Mouse (Mus musculus) kidney, adult 2 months (tissue): Measurements from ENCODE around the gene Nlgn1.

Experiments used
- CTCF ChIP-seq: fragments of 200-500 bp; conservative IDR thresholded peaks from 2 replicates; pipeline ENCODE4 v1.5.1; 2011; ENCODE audit warnings: low read depth, mild to moderate bottlenecking, control low read depth, low read length, moderate library complexity, mixed read lengths; ENCODE audit not compliant: insufficient read depth, insufficient read length
- POLR2A ChIP-seq: fragments of 200-500 bp; IDR thresholded peaks from one replicate; pipeline ENCODE4 v1.6.1; 2011; ENCODE audit warnings: low read depth, low read length, control low read depth

GRCm38 (mm10) chr3:26174257-26174656 is 158.0 kb downstream of the Nlgn1 start:
- TF ChIP-seq CTCF (no peak), POLR2A (no peak)
